Mouse (Mus musculus) A20 (cell line): ENCODE data around the gene Tuba1b.
A peak's percentile ranks its signal among the peaks of the same experiment; 100 is the strongest.
"Not testable (repeated sequence)": the region's sequence is repeated elsewhere in the genome, so short reads cannot be mapped to it uniquely, and the experiment has no call there.

Experiments used
- DNase-seq: peaks from one replicate; pipeline ENCODE4 v3.0.0-alpha.2; 2011; ENCODE audit warnings: low read depth, low spot score

Tuba1b gene

DNA sequence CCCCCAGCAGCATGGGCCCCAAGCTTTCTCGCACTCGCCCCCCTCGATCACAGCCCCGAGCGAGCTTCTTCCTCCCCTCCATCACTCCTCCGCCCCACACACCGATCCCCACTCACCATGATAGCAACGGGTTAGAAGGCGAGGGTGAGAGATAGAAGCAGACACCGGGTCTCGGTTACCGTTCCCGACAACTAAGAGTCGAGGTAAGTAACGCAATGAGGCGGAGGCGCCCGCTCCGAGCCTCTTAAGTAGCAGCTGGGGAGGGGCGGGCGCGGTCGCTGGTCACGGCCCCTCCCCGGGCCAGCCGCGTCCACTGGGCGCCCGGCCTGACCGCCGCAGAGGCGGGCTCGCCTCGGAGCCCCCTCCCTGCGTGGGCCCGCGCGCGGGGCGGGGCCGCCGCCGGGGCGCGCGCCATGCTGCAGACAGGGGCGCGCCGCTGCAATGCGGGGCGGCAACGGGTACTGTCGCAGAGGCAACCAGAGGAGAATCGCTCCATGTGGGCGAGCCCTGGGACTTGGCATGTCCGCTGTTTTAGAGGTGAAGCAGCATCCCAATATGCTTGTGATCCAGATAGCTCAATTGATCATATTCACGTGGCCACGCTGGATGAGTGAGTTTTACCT is at the start of gene Tuba1b:
Tuba1b (minus strand) TSS at position 349 of the 623 bp plus-strand sequence.
- peak; percentile 92 for DNase-seq

DNA sequence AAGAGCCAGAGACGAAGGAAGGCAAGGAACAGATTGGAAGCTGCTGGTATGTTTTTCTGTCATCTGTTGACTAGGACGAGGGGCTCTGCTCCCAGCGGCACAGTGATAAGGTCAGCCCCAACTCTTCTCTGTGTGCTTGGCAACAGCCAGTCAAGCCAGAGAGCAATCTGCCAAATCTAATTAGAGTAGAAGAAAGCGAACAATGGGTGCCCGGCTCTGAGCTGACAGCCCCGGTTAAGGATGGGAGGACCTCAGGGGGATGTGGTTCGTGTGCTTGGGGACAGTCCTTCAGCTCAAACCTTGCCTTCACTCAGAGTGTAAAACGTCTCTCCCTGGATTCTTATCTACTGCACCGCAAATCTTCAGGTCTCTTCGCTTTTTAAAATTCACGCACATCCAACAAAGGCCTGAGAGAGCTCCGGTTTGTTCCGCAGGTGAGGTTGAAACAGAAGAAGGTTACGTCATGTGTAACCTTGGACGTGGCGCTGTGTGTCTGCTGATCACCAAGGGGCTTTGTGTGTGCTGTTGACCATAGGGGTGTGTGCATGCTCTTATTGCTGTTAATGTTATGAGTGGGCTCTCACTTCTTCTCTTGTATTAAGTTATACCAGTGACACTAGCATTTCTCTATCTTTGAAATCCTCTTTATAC is 49.2 kb upstream of the Tuba1b start:
- no peak for DNase-seq

DNA sequence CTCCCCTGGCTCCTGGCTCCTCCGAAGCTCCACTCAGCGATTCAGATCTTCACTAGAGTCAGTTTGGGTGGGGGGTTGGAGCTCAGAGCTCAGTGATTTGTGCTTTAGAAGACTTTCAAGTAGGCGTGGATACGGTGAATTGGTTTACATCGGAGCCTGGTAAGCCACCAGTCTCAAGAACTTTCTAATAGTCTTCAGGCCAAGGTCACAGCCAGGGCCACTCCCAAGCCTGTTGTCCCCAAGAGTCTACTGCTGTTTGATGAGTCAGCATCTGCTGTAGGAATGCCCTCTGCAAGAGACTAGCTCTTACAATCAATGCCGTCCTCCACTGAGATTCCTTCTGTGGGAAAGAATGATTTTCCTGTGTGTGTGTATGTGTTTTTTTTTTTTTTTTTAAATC is 47.7 kb upstream of the Tuba1b start:
- no peak for DNase-seq

DNA sequence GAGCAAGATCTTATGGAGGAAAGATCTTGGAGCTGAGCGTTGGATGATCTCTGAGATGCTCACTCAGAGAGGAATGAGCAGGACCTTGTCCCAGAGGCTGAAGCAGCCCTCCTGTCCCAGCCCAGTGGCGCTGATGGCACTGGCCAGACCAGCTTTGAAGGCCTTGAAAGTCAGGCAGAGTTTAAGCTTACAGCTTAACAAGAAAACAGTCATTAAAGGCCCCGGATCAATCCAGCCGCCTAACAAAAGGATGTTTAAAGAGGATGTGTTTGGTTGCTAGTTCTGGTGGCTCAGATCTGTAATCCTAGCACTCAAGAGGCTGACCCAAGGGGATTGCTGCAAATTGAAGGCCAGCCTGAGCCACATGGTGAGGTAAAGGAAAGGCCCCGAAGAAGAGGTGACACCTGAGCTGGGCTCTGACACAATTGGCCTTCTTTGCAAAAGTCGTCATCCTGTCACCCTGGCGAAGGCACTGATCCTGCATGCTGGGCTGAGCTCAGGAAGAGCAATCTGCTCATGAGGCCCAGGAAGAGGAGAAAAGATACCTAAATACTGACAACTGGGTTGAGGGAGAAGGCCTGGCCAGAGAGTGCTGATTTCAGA is 45.7 kb upstream of the Tuba1b start:
- DNase-seq: no peak

DNA sequence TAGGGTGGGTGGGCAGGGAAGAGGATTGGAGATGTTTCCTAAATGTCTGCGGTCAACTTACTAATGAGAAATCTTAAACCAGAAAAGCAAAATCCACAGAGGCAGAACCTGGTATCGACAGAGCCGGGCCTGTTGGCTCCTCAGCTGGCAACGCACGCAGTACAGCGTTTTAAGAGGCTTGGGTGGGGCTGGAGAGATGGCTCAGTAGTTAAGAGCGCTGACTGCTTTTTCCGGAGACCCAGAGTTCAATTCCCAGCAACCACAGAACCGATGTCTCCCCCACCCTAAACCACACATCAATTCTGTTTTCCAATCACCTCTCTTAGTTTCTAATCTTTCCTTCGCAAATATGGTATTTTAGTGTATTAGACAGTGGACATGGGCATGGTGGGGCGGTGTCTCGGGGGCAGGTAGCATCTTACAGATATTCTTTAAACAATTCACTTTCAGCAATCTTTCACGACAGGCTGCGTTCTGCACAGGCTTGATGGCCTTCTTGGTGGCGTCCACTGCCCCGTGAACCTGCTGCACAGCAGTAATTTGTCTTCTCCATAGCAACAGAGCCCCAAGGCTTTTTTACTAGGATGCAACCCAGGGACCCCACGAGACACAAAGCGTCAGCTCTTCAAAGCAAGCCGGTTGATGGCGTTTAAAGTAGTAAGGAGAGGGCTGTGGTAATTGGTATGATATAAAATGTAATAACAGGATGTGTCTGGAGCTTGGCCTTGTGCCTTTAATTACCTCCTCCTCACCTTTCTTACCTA is 44.2 kb upstream of the Tuba1b start:
- DNase-seq: no peak

DNA sequence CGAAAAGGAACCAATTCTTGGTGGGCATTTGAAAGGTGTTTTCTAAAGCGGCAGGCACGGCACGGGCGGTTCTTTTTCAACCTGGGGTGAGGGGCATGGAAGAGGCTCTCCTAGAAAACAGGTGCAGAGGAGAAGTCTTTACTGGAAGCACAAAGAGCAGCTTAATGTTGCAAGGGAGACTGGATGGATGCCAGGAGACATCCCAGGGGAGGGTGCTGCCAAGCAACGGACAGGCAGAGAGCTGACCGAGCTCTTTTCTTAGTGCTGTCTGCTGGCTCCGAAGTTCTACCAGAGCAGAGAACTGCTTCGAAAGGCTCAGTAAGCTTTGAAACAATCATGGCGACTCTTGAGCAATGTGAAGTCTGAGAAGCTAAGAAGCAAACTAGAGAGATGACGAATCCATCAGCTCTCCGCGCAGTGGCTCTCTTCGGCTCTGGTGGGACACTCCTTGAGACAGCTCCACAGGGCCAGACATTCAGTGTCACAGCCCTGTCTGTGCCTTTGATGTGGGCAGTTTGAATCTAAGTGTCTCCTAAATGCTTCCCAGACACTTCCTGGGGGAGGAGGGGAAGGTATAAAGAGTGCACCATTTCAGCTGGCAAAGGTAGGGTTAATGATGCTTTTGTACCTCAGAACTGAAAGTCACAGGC is 43.5 kb upstream of the Tuba1b start:
- DNase-seq: no peak

DNA sequence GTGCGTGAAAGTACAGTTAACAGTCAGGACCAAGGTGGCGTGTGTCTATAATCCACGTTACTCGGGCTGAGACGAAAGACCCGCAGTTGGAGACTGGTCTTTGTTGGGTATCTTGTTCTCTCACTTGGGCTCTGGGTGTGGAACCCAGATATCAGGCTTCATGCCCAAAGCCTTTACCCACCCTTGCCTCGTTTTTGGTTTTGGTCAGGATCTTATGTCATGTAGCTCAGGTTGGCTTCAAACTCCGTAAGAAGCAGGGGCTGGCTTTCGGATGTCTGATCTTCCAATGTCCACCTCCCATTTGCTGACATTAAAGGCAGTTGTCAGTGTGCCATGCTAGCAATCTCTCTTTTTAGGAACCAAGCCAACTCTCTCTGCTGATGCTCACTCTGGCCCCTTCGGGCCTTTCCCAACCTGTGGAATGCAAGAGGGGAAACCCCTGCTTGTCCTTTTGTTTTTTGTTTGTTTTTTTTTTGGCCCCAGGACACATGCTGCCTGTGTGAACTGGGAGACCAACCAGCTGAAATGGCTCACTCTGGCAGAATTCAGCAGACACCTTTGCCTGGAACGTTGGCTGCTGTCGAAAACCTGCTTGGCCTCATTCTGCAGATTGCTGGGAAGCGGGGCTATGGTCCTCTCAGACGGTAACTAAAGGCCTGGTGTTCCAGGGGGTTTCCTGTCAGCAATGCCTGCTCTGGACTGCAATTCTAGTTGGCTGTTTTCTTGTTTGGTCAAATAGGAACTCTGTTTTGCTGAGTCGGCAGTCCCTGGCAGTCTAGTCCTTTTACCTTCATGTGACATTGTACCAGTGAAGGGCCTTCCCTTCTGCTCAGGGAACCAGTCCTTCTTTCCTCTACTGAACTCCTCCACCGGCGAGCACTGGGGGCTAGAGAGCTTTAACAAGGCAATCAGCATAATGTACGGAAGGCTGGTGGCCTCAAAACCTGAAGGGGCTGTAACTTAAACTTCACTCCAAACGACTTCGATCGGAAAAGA is 42.7 kb upstream of the Tuba1b start:
- DNase-seq: no peak

DNA sequence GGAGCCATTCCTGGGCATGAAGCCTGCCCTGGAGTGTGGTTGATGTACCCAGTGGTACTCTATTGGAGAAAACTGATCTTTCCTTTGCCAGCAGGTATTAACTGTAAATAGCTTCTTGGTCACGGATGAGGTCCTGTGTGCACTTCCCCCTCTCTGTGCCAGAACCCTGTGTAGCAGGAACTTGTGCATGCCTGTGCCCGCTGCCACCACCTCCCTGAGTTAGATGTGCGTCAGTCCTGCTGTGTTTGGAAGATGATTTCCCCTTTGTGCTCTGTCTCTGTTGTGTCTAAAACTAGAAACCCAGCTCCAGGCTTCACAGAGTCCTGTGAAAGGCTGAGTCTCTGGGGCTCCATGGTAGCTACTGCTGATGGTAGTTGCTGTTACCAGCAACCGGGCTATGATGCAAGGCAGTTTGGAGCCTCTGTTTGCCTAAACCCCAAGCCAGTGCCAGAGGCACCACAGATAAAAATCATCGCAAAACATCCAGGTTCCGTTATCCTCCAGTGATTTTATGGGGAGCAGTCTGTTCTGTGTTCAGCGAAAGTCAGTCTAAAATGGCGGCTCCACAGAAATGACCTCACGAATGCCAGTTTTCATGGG is 38.8 kb upstream of the Tuba1b start:
- no peak for DNase-seq

DNA sequence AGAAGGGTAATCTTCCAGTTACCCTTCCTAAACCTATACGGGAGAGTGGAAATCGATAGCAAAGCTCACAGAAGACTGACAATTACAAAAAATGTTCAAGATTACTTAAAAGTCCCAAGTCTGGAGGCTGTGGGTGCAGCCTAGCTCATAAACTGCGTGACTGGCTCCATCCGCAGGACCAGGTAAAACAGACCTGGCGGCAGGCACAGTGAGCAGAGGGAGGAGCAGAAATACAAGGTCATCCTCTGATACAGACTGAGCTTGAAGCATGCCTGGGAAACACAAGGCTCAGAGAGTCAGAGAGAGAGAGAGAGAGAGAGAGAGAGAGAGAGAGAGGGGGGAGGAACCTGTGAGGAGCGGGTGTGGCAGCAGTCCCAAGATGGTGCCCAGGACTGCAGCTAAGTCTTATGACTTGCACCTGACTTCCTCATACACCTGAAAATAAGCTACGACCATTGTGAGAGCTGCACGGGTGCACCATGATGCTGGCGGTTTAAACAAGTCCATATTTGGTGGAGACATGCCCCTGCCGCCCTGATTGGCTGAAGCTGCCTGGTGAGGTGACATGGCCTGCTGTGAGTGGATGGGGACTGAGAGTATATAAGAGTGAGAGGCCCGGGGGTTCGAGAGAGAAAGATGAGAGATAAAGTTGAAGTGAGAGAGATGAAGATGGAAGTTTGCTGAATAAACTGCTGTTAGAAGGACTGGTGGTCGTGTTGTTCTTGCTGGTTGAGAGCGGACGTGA is 37.4 kb upstream of the Tuba1b start:
- DNase-seq: not testable (repeated sequence)

DNA sequence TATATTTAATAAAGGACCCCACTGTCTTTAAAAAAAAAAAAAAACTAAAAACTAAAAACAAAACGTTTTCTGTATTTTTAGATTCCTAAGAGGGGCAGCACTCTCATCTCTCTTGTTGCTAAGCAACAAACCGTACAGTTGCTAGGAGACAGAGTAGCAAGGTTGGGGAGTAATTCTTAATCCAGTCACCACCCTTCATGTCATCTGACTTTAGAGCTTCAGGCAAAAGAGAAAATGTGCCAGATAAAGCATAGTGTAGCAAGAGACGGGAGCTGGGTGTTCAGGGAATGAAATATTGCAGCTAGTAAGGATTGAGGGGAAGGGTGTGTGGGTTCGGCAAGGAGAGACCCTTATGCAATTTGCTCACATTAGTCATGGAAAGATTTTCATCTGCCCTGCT is 36.7 kb upstream of the Tuba1b start:
- no peak for DNase-seq

DNA sequence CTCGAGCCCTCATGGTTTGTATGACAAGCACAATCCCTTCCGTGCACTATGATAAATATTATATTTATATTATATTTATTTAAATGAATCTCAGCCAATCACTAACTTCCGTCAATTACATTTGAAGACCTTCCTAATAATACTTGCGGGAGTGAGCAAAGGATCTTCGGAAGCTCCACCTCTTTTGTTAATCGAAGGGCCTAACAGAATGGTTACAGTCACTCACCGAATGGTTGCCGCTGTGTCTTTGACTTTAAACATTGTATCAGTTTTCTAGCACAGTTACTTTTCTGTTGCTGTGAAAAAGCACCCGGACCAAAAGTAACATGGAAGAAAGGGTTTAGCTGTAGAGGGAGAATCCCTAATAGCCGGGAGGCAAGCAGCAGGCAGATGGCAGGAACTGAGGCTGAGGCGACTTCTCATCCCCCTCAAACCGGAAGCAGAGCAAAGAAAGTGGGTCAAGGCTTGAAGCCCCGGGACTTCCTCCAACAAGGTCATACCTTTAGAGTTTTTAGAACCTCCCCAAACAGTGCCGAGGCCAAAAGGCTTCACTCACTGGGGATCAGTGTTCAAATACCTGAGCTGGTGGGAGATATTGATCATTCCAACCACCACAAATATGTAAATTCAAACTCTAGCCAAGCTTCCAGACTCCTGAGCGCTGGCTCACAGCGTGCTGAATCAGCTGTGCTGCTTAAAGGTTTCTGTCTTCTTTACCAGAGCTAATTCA is 35.2 kb upstream of the Tuba1b start:
- no peak for DNase-seq

DNA sequence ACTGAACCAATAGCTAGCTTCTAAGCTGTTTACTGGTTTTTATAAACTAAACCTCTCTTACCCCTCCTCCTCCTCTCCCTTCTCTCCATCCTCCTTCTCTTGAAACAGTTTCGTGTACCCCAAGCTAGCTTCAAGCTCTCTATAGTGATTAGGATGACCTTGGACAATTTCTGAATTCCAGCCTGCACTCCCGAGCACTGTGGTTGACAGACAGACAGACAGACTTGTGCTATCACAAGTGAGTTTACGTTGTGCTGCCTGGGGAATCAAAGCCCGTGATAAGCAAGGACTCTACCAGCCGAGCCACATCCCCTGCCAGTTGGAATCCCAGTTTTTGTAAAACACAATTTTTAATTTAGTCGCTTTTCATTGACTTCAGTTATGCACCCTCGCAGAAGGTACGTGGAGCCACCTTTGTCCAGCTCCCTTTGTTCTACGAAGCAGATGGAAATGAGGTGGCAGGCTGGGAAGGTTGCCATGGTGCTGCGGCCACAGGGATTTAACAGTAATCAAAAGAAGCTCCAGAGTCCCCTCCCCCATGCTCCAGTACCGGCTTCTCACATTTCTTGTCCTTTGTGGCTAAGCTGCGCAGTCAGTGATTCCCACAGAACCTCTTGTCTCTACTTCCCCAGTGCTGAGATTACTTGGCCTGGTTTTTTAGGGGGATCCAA is 34.5 kb upstream of the Tuba1b start:
- no peak for DNase-seq

DNA sequence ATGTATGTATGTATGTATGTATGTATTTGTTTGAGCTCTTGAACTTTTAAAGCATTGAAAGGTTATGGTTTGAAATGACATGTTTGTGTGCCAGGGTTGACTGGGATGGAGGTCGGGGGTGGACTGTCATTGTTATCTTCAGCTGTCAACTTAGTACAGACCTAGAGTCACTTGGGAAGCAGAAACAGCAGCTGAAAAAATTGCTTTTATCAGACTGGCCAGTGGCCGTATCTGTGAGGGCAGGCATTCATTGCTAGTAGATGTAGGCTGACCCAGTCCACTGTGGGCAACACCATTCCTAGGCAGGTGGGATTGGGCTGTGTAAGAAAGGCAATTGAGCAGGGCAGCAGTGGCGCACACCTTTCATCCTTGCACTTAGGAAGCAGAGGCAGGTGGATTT is 25.2 kb upstream of the Tuba1b start:
- no peak for DNase-seq

DNA sequence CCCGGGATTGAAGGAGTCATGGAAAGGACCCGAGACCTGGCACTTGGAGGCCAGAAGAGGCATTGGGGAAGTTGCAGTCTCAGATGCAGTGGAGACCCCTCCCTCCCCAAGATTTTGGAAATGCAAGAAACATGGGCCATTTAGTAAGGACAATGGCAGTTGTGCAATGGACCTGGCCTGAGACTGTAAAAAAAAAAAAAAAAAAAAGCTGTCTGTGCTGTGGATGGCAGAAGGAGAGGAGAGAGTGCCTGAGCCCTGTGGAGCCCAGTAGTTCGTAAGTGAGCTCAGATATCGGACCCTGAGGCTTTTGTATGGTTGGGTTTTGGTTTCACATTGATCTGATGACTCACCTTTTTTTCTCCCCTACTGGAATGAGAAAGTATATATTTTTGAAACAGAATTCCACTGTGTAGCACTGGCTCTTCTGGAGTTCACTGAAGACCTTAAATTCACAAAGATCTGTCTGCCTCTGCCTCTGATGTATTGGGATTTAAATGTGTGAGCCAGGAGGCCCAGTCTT is 24.6 kb upstream of the Tuba1b start:
- no peak for DNase-seq

DNA sequence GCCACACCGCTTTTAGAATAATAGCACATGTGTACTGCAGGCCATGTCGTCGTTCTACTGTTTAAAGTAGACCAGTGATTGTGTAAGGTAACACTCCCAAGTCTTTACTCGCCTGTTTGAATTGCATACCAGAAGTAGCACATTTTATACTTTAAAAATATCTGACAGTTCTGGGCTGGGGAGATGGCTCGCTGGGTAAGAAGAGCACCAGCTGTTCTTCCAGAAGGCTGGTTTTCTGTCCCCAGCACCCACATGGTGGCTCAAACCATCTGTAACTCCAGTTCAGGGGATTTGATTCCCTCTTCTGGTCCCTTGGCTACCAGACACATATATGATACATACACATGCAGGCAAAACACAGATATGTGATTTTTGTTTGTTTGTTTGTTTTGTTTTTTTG is 23.1 kb upstream of the Tuba1b start:
- DNase-seq: no peak

DNA sequence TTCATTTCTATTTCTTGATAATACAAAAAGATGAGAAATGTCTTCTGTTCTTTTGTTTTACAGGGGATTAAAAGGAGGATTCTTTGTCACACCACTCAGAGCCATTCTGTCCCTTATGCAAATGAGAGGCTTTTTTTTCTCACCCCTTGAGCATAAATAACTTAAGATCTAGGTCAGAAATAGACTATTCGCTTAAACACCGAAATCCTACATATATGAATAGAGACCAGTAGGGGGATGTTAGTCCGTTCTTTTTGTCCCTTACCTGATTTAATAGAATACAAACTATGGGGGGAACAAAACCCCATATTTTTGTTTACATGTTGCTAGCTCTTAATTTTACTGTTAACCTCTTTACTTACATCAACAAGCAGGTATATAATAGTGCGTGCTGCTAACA is 21.6 kb upstream of the Tuba1b start:
- peak; percentile 71 for DNase-seq

DNA sequence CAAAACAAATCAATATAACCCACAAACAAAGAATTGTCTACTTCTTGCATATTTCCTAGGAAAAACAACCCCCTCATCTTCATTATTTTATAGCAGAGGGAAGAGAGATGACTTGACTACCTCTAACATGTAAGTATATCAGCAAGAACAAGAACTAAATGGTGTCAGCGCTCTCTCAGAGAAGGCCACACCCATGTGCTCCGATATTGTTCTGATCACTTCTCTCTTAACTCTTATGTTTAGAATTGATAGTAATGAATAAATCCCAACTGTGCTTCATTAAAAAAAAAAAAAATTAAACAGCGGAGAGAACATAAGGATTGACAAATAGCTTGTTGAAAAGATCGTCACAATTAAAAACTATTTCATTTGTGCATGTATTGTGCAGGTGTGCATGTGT is 21.0 kb upstream of the Tuba1b start:
- DNase-seq: peak; percentile 78
